Mouse (Mus musculus) monocyte, adult 59 days (primary cell): Measurements from ENCODE around the gene Abca1. TPM values are rescaled to one million over a fixed set of nuclear protein-coding genes. Genes with fewer than 3 reads are reported as not detected.

Experiments
- total RNA-seq, 2 experiments: library from RNA; stranded (reverse); gene quantifications; one replicate each; pipeline ENCODE4 v1.2.4; 2023

Gene Abca1
- 10 to 100 TPM; 21.4 to 23.4 TPM for total RNA-seq

DNA sequence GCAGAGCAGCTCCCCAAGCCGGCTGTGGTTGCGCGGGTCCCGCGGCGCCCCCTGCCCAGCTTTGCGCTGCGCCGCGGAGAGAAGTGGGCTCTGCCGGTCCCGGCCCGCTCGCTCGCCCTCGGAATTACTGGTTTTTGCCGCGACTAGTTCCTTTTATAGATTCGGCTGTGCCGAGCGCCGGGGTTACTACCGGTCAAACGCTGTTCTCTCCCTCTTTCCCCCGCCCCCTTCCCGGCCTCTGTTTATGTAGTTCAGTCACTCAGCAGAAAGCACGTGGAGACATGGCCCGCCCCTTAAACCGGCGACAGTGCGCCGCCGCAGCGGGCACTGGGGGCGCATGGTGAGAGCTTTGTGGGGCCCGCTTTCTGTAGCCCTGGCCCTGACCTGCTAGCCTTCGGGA lies at the start of gene Abca1:
TSS of gene Abca1 (minus strand) at position 129 of the 400 bp plus-strand sequence.

DNA sequence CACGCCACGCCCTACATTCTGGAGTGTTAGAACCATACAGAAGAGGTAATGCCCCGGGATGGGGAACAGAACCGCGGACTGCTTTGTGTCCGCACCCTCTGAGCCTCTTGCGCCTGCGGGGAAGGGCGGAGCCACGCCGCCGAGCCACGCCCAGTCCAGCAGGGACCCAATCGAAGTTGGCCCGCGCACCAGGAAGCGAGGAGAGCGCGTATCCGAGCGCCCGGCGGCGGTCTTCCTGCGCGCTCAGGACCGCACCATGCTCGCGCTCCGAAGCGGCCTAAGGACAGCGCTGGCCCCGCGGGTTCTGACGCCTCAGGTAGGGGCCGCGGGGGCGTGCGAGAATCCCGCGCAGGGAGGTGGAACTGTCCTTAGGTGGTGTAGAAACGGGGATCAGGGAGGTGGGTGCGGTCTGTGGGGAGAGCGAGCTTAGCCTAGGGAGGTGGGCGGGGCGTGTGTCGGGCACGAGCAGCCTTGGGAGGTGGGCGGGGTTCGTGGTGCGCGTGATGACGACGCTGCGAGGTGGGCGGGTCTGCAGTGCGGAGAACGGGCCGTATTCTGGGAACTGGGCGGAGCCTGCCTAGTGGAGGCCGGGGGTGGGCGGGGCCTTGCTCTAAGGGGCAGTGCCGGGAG lies 147.8 kb downstream of the Abca1 start, which contains the start of gene Nipsnap3b:
TSS of gene Nipsnap3b (plus strand) at position 149 of the 630 bp plus-strand sequence.

DNA sequence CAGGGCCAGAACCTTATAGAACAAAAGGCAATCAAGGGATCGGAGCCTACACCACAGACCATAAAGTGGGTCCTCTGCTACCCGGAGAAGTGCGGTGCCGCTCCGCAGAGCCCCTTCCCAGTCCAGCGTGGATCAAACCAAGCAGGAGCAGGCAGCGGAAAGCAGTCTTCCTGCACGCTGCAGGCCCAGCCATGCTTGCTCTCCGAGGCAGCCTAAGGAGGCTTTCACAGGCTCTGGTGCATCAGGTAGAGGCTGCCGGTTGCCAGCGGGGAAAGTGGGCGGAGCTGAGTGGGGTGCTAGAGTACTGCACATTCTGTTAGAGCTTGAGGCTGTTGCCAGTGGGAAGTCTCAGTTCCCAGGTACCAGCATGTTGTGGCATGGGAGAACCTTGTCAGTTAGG lies 170.4 kb downstream of the Abca1 start, which contains the start of gene Nipsnap3a:
TSS of gene Nipsnap3a (plus strand) at position 25 of the 400 bp plus-strand sequence.

Other genes starting within 250 kb of the Abca1 start
- gene Olfr272, start 240.7 kb downstream of the Abca1 start, total RNA-seq = not detected
- not detected for gene Olfr270, start 195.3 kb downstream of the Abca1 start, total RNA-seq
- not detected for gene Nipsnap3a, start 170.6 kb downstream of the Abca1 start, total RNA-seq
- gene Nipsnap3b, start 148.0 kb downstream of the Abca1 start, total RNA-seq = 10 to 100 TPM; 48.9 to 53.7 TPM